8 mouse cellular contexts compared by ENCODE assay signal in the genomic region with DNA sequence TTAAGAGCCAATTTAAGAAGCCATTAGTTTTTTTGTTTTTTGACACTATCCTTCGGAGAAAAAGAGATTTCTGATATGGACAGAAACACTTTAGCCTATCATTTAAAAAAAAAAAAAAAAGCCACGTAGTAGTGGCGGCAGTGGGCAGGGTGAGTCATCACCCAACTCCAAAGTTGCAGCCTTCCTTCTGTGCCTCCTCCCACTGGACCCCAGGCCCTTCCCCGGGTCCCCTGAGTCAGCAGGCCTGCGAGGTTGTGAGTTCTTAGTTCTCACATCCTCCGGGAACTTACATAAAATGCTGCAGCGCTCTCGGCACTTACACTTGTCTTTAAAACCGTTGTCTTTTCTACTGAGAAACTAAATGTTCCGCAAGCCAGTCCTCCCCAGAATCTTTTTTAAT. TPM values are rescaled to one million over a fixed set of nuclear protein-coding genes. Genes with fewer than 3 reads are reported as not detected.
DNase-seq lines count a peak whose midpoint lies in the region; ATAC-seq and TF ChIP-seq lines count a peak whose summit lies in the region.

No protein-coding gene starts in this region.

- H3K9ac ChIP-seq in intestine, embryonic 15.5 days: no peak overlapping the region
- H3K9ac ChIP-seq in liver, embryonic 16.5 days (ENCODE audit: low read depth, low read length): no peak overlapping the region
- peak overlapping the region; percentile 94 for H3K9ac ChIP-seq in neural tube, embryonic 13.5 days

- TF ChIP-seq POLR2A in testis, adult 2 months (IDR thresholded peaks at IDR 0.05; ENCODE audit: control insufficient read depth, low read depth, low read length): no peak

- peak overlapping the region; percentile 80 for H3K4me3 ChIP-seq in testis, adult 2 months (ENCODE audit: control insufficient read depth, low read depth, low read length)
- H3K4me3 ChIP-seq in intestine, embryonic 15.5 days (replicated peaks): peak overlapping the region; percentile 28
- peak overlapping the region; percentile 24; the same call in 1 of the 2 replicates for H3K4me3 ChIP-seq in liver, embryonic 16.5 days (ENCODE audit: low read depth, low read length)
- H3K4me3 ChIP-seq in neural tube, embryonic 13.5 days: peak overlapping the region; percentile 95

- peak overlapping the region; percentile 84 for H3K4me2 ChIP-seq in intestine, embryonic 15.5 days (replicated peaks)
- H3K4me2 ChIP-seq in liver, embryonic 16.5 days (ENCODE audit: low read depth, low read length): peak overlapping the region; percentile 55
- H3K4me2 ChIP-seq in neural tube, embryonic 13.5 days: peak overlapping the region; percentile 79

- no peak for DNase-seq in testis, postnatal 10 days (ENCODE audit: low spot score)
- DNase-seq in c-Kit-positive CD71-positive TER-119-negative erythroid progenitor cells, embryonic 14.5 days (ENCODE audit: low read depth): peak; percentile 53
- no peak for DNase-seq in layer of hippocampus, postnatal 25 days (ENCODE audit: extremely low spot score in 1 of 2, low spot score in 1 of 2)

- WGBS in intestine, embryonic 15.5 days: 11% methylated on average over 10 of the region's 10 CpGs
- 8% methylated on average over 10 of the region's 10 CpGs for WGBS in liver, embryonic 16.5 days (ENCODE audit: insufficient replicate concordance)
- WGBS in neural tube, embryonic 13.5 days: 12% methylated on average over 10 of the region's 10 CpGs

- peaks cover 6% of the 10 kb centered on the region for H3K4me1 ChIP-seq in testis, adult 2 months (ENCODE audit: control insufficient read depth, insufficient read depth, low read length)
- H3K4me1 ChIP-seq in intestine, embryonic 15.5 days (replicated peaks): peaks cover 13% of the 10 kb centered on the region; the same call in 1 of the 2 replicates
- H3K4me1 ChIP-seq in liver, embryonic 16.5 days (ENCODE audit: control insufficient read depth, low read depth, low read length): peaks cover 29% of the 10 kb centered on the region
- peaks cover 63% of the 10 kb centered on the region for H3K4me1 ChIP-seq in neural tube, embryonic 13.5 days (replicated peaks)

- no peaks in the 10 kb centered on the region for H3K9me3 ChIP-seq in intestine, embryonic 15.5 days
- H3K9me3 ChIP-seq in liver, embryonic 16.5 days (replicated peaks; ENCODE audit: control insufficient read depth, low read length): no peaks in the 10 kb centered on the region
- H3K9me3 ChIP-seq in neural tube, embryonic 13.5 days: no peaks in the 10 kb centered on the region

- ATAC-seq in granulocyte monocyte progenitor cell, adult 5-6 weeks (replicated peaks; ENCODE audit: poor library complexity, severe bottlenecking): peak; percentile 69
- ATAC-seq in intestine, embryonic 15.5 days: no peak
- no peak for ATAC-seq in liver, embryonic 16.5 days (ENCODE audit: low read depth)
- ATAC-seq in neural tube, embryonic 13.5 days (ENCODE audit: low read depth): no peak

- TF ChIP-seq CTCF in testis, adult 2 months (IDR thresholded peaks at IDR 0.05; ENCODE audit: control insufficient read depth, insufficient read depth, insufficient replicate concordance, low read depth, low read length): no peak

- H3K27ac ChIP-seq in testis, adult 2 months (ENCODE audit: control insufficient read depth, insufficient read depth, low read depth, low read length): 0 out of 2 replicates have a peak overlapping the region, but pooled peaks have one; percentile 16
- H3K27ac ChIP-seq in intestine, embryonic 15.5 days: no peak overlapping the region
- H3K27ac ChIP-seq in liver, embryonic 16.5 days (ENCODE audit: low read length): no peak overlapping the region
- H3K27ac ChIP-seq in neural tube, embryonic 13.5 days (replicated peaks): no peak overlapping the region

- H3K36me3 ChIP-seq in testis, adult 2 months (ENCODE audit: control insufficient read depth, insufficient read depth, low read length): peaks cover 7% of the 10 kb centered on the region
- H3K36me3 ChIP-seq in intestine, embryonic 15.5 days: no peaks in the 10 kb centered on the region
- H3K36me3 ChIP-seq in liver, embryonic 16.5 days (ENCODE audit: control insufficient read depth, insufficient read depth): no peaks in the 10 kb centered on the region
- no peaks in the 10 kb centered on the region for H3K36me3 ChIP-seq in neural tube, embryonic 13.5 days

- no peaks in the 10 kb centered on the region for H3K27me3 ChIP-seq in testis, adult 2 months (ENCODE audit: control insufficient read depth, insufficient read depth, low read length)
- H3K27me3 ChIP-seq in intestine, embryonic 15.5 days (replicated peaks): no peaks in the 10 kb centered on the region
- H3K27me3 ChIP-seq in liver, embryonic 16.5 days (ENCODE audit: control insufficient read depth, insufficient read depth, low read depth, low read length): no peaks in the 10 kb centered on the region
- no peaks in the 10 kb centered on the region for H3K27me3 ChIP-seq in neural tube, embryonic 13.5 days

RNA-seq across cellular contexts. Expression of gene Mapk6, which starts 2.0 kb away (rescaled TPM):
- 204 and 209 TPM in 2 replicates for polyA plus RNA-seq in testis, adult 2 months (2012; rRNA removed)
- 42.4 and 47.8 TPM in 2 replicates for total RNA-seq in granulocyte monocyte progenitor cell, adult 5-6 weeks (2014; fragmentation: Nextera tagmentation)
- 59.2 and 71.6 TPM in 2 replicates for total RNA-seq in granulocyte monocyte progenitor cell, adult 5-6 weeks (2017)
- polyA plus RNA-seq in intestine, embryonic 15.5 days (2015; fragmentation: Nextera tagmentation; extraction: Ambion mirVana): 47.2 and 55.5 TPM in 2 replicates
- polyA plus RNA-seq in liver, embryonic 16.5 days (2015; fragmentation: Nextera tagmentation; extraction: Ambion mirVana): 14.3 and 15.5 TPM in 2 replicates
- polyA plus RNA-seq in neural tube, embryonic 13.5 days (2015; fragmentation: Nextera tagmentation; extraction: Ambion mirVana): 168 and 170 TPM in 2 replicates
- total RNA-seq in layer of hippocampus, postnatal 25 days (2021): 10 to 100 TPM; 28.4 TPM

RNA-seq across cellular contexts. Expression of gene Leo1, which starts 33.5 kb away (rescaled TPM):
- 12.2 and 13.6 TPM in 2 replicates for polyA plus RNA-seq in testis, adult 2 months (2012; rRNA removed)
- 23.2 and 24.2 TPM in 2 replicates for total RNA-seq in granulocyte monocyte progenitor cell, adult 5-6 weeks (2014; fragmentation: Nextera tagmentation)
- total RNA-seq in granulocyte monocyte progenitor cell, adult 5-6 weeks (2017): 38.9 and 42.7 TPM in 2 replicates
- polyA plus RNA-seq in intestine, embryonic 15.5 days (2015; fragmentation: Nextera tagmentation; extraction: Ambion mirVana): 32.5 and 35.2 TPM in 2 replicates
- 13.2 TPM in 2 replicates for polyA plus RNA-seq in liver, embryonic 16.5 days (2015; fragmentation: Nextera tagmentation; extraction: Ambion mirVana)
- polyA plus RNA-seq in neural tube, embryonic 13.5 days (2015; fragmentation: Nextera tagmentation; extraction: Ambion mirVana): 41.4 and 44.5 TPM in 2 replicates
- 10 to 100 TPM; 21.7 to 23.3 TPM for total RNA-seq in layer of hippocampus, postnatal 25 days (2021)

Comparison
In these comparisons a context has a peak if more than half of its experiments do, and no peak if none do; other contexts are left out.
1. H3K4me3 ChIP-seq: peak in every context shown above with its lines; median percentile 95 in neural tube, embryonic 13.5 days; 80 in testis, adult 2 months; 28 in intestine, embryonic 15.5 days; 24 in liver, embryonic 16.5 days.